Mouse (Mus musculus) MEL-GATA-1-ER (cell line): ENCODE data around the gene Gm5089.
A peak's percentile ranks its signal among the peaks of the same experiment; 100 is the strongest.

Experiments
- DNase-seq: peaks from one replicate; pipeline ENCODE4 v3.0.0-alpha.2; 2012; ENCODE audit warnings: low read depth; ENCODE audit errors: extremely low read depth

Gm5089 gene

DNA sequence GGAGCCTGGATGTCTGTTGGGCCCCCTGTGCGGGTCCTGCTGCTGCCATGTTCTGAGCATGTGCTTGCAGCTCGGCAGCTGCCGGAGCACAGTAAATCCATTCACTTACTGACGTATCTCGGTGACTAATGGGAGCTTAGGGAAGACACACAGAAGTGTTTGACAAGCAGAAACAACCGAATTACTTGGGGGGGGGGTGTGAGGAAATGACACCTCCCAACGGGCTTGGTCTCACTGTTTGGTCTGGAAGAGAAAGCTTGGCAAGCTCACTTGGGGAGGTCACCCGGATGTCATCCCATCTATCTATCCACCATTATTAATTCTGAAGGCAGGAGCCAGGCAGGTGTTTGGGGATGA is 23.7 kb downstream of the Gm5089 start:
- no peak for DNase-seq

DNA sequence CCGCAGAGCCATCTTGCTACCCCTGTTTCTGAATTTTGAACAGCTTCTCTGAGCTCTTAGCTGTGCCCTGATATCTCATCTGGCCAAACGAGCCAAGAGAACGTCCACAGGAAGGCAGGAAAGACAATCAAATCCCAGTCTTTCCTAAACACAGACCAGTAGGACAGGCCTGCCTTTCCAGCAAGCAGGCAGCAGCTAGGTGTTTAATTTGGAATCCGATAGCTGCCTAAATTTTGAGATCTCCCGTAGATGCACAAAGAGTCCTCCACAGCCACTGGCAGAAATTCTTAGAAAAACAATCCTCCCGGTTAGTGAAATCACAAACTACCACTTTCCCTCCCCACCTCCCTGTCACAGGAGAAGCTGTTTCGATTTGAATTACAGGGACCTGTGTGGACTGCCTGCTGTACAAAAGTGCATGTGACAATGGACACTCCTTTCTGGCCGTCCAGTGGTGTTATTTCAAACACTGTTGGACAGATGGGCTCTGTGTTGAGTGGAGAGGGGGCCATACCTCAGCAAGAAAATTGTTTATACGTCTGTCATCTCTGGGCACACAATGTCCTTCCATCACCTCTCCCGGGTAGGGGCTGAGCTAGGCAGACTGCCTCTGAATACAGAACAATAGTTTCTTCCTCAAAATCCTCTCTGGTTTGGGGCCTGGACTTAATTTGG is 24.2 kb downstream of the Gm5089 start:
- DNase-seq, result no peak

- no peak for DNase-seq
Measured at GRCm38 (mm10) chr14:122424441-122424840, 26.5 kb downstream of the Gm5089 start.

GRCm38 (mm10) chr14:122416166-122416771 is 34.6 kb downstream of the Gm5089 start:
- DNase-seq, result no peak

GRCm38 (mm10) chr14:122414786-122415185 is 36.1 kb downstream of the Gm5089 start:
- DNase-seq, result no peak

- DNase-seq, result no peak
Measured at GRCm38 (mm10) chr14:122413542-122413928, 37.4 kb downstream of the Gm5089 start.

DNA sequence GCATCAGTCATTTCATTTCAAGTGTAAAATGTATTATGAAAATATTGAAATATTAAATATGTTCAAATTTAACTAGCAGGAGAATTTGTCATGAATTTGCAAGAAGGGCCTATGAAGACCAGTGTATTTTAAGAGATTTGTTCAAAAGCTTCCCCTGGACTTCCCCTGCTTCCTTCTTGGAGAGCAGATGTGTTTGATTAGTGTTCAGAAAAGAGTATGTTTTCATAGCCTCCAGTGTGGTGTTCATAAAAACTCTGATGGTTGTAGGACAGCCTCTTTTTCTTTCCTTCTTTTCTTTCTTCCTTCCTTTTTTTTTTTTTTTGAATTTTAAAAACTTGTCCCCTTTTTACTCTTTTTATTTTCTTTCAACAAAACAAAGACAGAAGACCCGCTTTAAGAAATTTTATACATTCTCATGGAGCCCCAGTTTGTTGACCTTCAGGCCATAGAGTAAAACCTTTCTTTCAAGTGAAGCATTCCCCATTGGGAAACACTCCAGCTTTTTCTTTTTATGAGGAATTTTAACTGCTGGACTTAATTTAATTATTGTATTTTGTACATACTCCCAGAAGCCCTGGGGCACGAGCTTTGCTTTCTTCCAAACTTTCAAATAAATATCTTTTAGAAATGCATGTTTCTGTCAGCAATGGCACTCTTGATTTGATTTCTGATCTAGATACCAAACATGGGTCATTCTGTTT is 37.9 kb downstream of the Gm5089 start:
- DNase-seq, result no peak

DNA sequence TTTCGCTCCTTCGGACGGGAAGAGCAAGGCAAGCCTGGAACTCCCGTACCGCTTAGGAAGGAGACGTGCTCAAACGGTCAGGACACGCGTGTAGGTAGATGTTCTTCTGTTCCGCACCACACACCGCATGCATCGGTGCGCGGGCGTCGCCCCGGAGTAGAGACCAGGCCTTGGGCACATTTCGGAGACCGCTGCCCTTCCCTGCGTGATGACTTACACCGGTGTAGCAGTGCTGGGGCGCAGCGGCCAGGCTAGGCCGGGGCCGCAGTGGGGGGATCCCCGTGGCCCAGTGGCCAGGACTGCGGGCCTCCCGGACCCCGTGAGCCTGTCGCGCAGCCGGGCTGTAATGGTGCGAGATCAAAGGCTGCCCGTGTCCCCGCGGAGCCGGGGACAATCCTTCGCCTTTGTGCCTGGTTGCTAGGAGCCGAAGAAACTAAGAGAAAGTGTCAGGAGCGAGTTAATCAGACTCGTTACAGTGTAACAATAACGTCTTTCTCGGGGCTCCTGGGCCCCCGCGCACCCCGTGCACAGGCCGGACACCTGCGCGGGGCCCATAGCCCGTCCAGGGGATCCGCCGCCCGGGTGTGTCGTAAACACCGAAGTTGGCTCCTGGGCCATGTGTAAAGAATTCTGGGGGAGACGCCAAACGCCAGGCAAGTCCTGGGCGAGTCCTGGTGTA is 44.2 kb downstream of the Gm5089 start:
- DNase-seq, result no peak

GRCm38 (mm10) chr14:122405897-122406540 is 44.9 kb downstream of the Gm5089 start:
- no peak for DNase-seq

- DNase-seq, result no peak
Measured at GRCm38 (mm10) chr14:122405236-122405635, 45.7 kb downstream of the Gm5089 start.

GRCm38 (mm10) chr14:122404596-122405154 is 46.2 kb downstream of the Gm5089 start:
- DNase-seq, result no peak

- DNase-seq, result no peak
Measured at GRCm38 (mm10) chr14:122403422-122403940, 47.4 kb downstream of the Gm5089 start.

DNA sequence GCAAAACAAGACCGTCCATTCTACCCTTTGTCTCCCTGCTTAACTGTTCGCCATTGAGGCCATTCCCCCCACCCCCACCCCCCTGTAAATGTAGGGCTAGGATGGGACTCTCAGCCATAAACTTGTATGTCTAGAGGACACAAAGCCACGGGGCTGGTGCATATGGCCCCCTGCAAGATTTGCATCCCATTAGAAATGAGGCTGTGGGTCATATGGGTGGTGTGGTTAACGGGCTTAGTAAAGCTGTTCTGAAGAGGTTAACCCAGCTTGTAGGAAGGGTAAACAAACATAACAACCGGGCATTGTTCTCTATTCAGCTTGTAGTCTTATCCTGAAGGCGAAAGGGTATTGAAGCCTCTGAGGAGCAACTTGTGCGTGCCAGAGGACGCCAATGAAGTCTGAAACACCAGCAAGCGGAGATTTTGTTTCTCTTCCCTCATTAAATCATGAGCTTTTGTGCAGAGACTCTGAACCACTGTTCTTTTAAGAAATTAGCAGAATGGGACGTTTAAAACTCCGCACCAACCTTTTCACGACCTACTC is 48.1 kb downstream of the Gm5089 start:
- DNase-seq, result no peak

DNA sequence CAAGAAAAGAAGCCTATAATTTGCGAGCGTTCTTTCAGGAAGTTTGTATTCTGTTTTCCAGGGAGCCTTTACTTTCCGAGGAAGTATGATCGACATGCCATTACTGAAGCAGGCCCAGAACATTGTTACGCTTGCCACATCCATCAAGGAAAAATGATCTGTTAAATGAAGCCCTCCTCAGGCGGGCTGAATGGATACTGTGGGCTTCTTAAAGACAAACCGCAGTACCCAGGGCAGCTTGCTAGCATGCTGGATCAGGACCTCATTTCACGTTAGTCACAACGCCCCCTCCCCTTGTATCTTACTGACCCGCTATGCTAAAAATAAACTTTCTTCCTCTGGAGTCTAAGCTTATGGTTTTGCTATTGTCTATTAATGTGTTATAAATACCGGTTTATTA is 49.0 kb downstream of the Gm5089 start:
- DNase-seq, result no peak

DNA sequence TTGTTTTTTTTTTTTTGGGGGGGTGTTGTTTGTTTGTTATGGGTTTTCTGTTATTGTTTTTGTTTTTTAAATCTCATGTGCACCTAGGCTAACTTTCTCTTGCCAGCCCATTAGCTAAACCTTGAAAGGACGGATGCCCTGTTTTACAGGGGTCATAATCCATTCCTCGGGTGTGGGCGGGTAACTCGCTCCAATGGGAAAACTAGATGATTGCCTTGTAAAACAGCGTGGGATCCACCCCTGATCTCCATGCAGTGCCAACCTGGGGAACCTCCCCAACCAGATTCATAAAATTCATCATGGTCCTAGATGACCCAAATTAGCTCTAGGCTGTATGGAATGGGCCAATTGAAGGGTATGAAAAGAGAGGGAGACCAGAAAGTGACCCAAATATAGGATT is 51.0 kb downstream of the Gm5089 start:
- no peak for DNase-seq

DNA sequence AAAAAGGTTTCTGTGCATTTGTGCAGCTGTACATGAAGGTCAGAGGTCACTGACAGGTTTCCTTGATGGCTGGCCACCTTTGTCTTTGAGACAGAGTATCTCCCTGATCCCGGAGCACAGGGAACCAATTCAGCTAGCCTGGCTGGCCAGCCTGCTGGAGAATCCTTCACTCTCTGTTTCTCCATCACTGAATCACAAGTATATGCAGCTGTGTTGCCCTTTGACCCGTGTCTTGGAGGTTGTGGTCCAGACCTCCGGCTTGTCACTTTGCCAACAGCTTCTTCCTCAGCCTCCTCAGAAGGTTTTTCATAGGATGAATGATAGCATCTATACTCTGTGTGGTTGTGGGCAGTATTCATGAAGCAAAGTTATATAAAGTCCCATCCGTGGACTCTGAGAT is 52.2 kb downstream of the Gm5089 start:
- DNase-seq, result no peak

DNA sequence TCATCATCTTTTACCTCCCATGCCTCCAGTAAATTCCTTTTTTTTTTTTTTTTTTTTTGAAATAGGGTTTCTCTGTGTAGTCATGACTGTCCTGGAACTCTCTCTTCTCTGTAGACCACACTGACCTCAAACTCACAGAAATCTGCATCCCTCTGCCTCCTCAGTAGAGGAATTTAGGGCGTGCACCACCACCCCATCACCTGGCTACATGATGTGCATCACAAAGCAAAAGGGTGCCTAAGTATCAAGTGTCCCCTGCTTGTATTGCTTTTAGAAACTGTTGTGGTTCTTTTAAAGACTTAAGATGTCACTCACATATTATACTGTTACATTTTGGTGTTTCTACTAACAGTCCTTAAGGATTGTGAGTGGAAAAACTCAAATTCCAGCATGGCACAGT is 57.8 kb downstream of the Gm5089 start:
- no peak for DNase-seq

DNA sequence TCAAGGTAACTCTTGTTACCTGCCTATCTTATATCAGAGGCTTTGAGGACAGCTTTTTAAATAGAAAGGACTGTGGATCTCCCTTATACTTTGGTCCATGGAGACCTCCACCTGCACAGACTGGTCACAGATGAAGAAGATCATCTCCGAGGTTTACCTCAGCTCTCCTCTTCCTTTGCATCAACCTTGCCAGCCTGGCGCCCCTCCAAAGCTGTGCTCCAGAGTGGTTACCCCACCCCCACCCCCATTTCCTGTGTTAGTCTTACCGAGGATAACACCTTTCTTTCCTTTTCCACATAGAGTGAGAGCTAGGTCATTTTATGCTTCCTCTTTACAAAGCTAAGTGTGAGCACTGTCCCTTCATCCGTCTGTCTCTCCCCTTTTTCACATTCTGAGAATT is 60.0 kb downstream of the Gm5089 start:
- peak; percentile 8 for DNase-seq

GRCm38 (mm10) chr14:122389684-122390370 is 61.1 kb downstream of the Gm5089 start:
- DNase-seq, result no peak

- DNase-seq, result no peak
Measured at GRCm38 (mm10) chr14:122388431-122389031, 62.4 kb downstream of the Gm5089 start.
